Mouse (Mus musculus): Measurements from ENCODE around the gene Sema5b. TPM values are rescaled to one million over a fixed set of nuclear protein-coding genes. Genes with fewer than 3 reads are reported as not detected.

Gene Sema5b
- polyA plus RNA-seq, 1 experiment from 2014 or later = 0.92 TPM

GRCm38 (mm10) chr16:35534630-35535029, 6.3 kb upstream of the Sema5b start:
- ATAC-seq (no peak), DNase-seq (ENCODE audit: low spot score) (no peak)
- WGBS = 60% methylated on average over 3 of the region's 3 CpGs
- TF ChIP-seq EP300 (IDR thresholded peaks at IDR 0.05) (no peak), CTCF (IDR thresholded peaks at IDR 0.05) (no peak)
- Histone ChIP-seq H3K9ac (replicated peaks; ENCODE audit: low read depth) (no peak overlapping the region), H3K4me3 (ENCODE audit: low read depth, low read length) (no peak overlapping the region), H3K4me1 (ENCODE audit: insufficient read depth, low read depth, low read length) (no peaks in the 10 kb centered on the region), H3K9me3 (ENCODE audit: low read length) (no peaks in the 10 kb centered on the region), H3K36me3 (ENCODE audit: insufficient read depth, low read length) (no peaks in the 10 kb centered on the region), H3K4me2 (replicated peaks; ENCODE audit: low read depth, low read length) (no peak overlapping the region), H3K27ac (ENCODE audit: low read length) (no peak overlapping the region), H3K27me3 (replicated peaks; ENCODE audit: insufficient read depth, low read length) (peaks cover 4% of the 10 kb centered on the region; the same call in 1 of the 2 replicates)

- peaks cover 34% of the 10 kb centered on the region for H3K27me3 ChIP-seq (replicated peaks; ENCODE audit: insufficient read depth, low read length)
- WGBS = 58% methylated on average over 8 of the region's 8 CpGs
- H3K4me1 ChIP-seq (ENCODE audit: insufficient read depth, low read depth, low read length) = peaks cover 4% of the 10 kb centered on the region
- no peak overlapping the region for H3K9ac ChIP-seq (replicated peaks; ENCODE audit: low read depth)
- H3K36me3 ChIP-seq (ENCODE audit: insufficient read depth, low read length) = no peaks in the 10 kb centered on the region
- no peak overlapping the region for H3K4me2 ChIP-seq (replicated peaks; ENCODE audit: low read depth, low read length)
- DNase-seq (ENCODE audit: low spot score) = no peak
- H3K4me3 ChIP-seq (ENCODE audit: low read depth, low read length) = no peak overlapping the region
- TF ChIP-seq EP300 (IDR thresholded peaks at IDR 0.05) (no peak), CTCF (IDR thresholded peaks at IDR 0.05) (no peak)
- no peak overlapping the region for H3K27ac ChIP-seq (ENCODE audit: low read length)
- no peaks in the 10 kb centered on the region for H3K9me3 ChIP-seq (ENCODE audit: low read length)
- no peak for ATAC-seq
These were observed 3.3 kb upstream of the Sema5b start for GRCm38 (mm10) chr16:35537651-35538050.

- 45% methylated on average over 10 of the region's 10 CpGs for WGBS
- Histone ChIP-seq H3K36me3 (ENCODE audit: insufficient read depth, low read length) (no peaks in the 10 kb centered on the region), H3K27ac (ENCODE audit: low read length) (no peak overlapping the region), H3K4me2 (replicated peaks; ENCODE audit: low read depth, low read length) (no peak overlapping the region), H3K27me3 (replicated peaks; ENCODE audit: insufficient read depth, low read length) (peaks cover 38% of the 10 kb centered on the region), H3K9ac (replicated peaks; ENCODE audit: low read depth) (no peak overlapping the region), H3K4me3 (ENCODE audit: low read depth, low read length) (no peak overlapping the region), H3K4me1 (ENCODE audit: insufficient read depth, low read depth, low read length) (peaks cover 4% of the 10 kb centered on the region), H3K9me3 (ENCODE audit: low read length) (no peaks in the 10 kb centered on the region)
- ATAC-seq (no peak), DNase-seq (ENCODE audit: low spot score) (no peak)
- no peak for TF ChIP-seq CTCF (IDR thresholded peaks at IDR 0.05)
- TF ChIP-seq EP300 (IDR thresholded peaks at IDR 0.05) = no peak
These were observed 1.9 kb upstream of the Sema5b start for GRCm38 (mm10) chr16:35539041-35539440.

GRCm38 (mm10) chr16:35540333-35541116, 420 bp upstream of the Sema5b start:
- TF ChIP-seq CTCF (IDR thresholded peaks at IDR 0.05) = peak; percentile 73
- no peak for TF ChIP-seq EP300 (IDR thresholded peaks at IDR 0.05)
- DNase-seq (ENCODE audit: low spot score) (peak; percentile 74), ATAC-seq (peak; percentile 34; the same call in 1 of the 2 replicates)
- Histone ChIP-seq H3K4me3 (ENCODE audit: low read depth, low read length) (peak overlapping the region; percentile 45), H3K27ac (ENCODE audit: low read length) (no peak overlapping the region), H3K27me3 (replicated peaks; ENCODE audit: insufficient read depth, low read length) (peaks cover 38% of the 10 kb centered on the region), H3K4me2 (replicated peaks; ENCODE audit: low read depth, low read length) (peak overlapping the region; percentile 84), H3K9me3 (ENCODE audit: low read length) (no peaks in the 10 kb centered on the region), H3K4me1 (ENCODE audit: insufficient read depth, low read depth, low read length) (peaks cover 4% of the 10 kb centered on the region), H3K36me3 (ENCODE audit: insufficient read depth, low read length) (no peaks in the 10 kb centered on the region), H3K9ac (replicated peaks; ENCODE audit: low read depth) (no peak overlapping the region)
- WGBS = 1% methylated on average over 23 of the region's 23 CpGs

GRCm38 (mm10) chr16:35541661-35542420, 896 bp downstream of the Sema5b start:
- H3K4me3 ChIP-seq (ENCODE audit: low read depth, low read length) = peak overlapping the region; percentile 45
- peaks cover 4% of the 10 kb centered on the region for H3K4me1 ChIP-seq (ENCODE audit: insufficient read depth, low read depth, low read length)
- ATAC-seq = peak; percentile 42
- peaks cover 36% of the 10 kb centered on the region for H3K27me3 ChIP-seq (replicated peaks; ENCODE audit: insufficient read depth, low read length)
- WGBS = under 1% methylated on average over 53 of the region's 54 CpGs
- no peak overlapping the region for H3K27ac ChIP-seq (ENCODE audit: low read length)
- H3K9me3 ChIP-seq (ENCODE audit: low read length) = no peaks in the 10 kb centered on the region
- no peak overlapping the region for H3K9ac ChIP-seq (replicated peaks; ENCODE audit: low read depth)
- no peak for TF ChIP-seq EP300 (IDR thresholded peaks at IDR 0.05)
- no peak for TF ChIP-seq CTCF (IDR thresholded peaks at IDR 0.05)
- peak overlapping the region; percentile 84 for H3K4me2 ChIP-seq (replicated peaks; ENCODE audit: low read depth, low read length)
- no peaks in the 10 kb centered on the region for H3K36me3 ChIP-seq (ENCODE audit: insufficient read depth, low read length)
- DNase-seq (ENCODE audit: low spot score) = no peak

DNA sequence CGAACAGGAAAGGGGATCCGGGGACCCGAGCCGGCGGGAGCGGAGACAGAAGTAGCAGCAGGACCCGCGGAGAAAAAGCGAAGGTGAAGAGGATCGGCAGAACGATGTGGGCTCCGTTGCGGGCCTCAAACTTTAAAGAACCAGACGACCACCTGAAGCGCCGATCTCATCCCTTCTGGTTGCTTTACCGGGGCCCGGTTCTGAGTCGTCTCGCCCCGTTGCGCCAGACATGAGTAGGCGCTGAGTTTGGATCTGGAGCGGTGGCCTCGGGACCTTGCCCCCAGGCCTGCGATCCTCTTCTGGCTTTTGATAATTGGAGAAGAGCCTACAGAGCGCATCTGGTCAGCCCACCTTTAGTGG, 1.5 kb downstream of the Sema5b start:
- H3K4me3 ChIP-seq (ENCODE audit: low read depth, low read length) = peak overlapping the region; percentile 45; the same call in 1 of the 2 replicates
- no peak overlapping the region for H3K9ac ChIP-seq (replicated peaks; ENCODE audit: low read depth)
- peaks cover 36% of the 10 kb centered on the region for H3K27me3 ChIP-seq (replicated peaks; ENCODE audit: insufficient read depth, low read length)
- ATAC-seq (no peak), DNase-seq (ENCODE audit: low spot score) (no peak)
- peaks cover 4% of the 10 kb centered on the region for H3K4me1 ChIP-seq (ENCODE audit: insufficient read depth, low read depth, low read length)
- H3K27ac ChIP-seq (ENCODE audit: low read length) = no peak overlapping the region
- peak overlapping the region; percentile 84 for H3K4me2 ChIP-seq (replicated peaks; ENCODE audit: low read depth, low read length)
- no peaks in the 10 kb centered on the region for H3K9me3 ChIP-seq (ENCODE audit: low read length)
- no peaks in the 10 kb centered on the region for H3K36me3 ChIP-seq (ENCODE audit: insufficient read depth, low read length)
- 0% methylated on average over 25 of the region's 27 CpGs for WGBS
- TF ChIP-seq EP300 (IDR thresholded peaks at IDR 0.05) = no peak
- TF ChIP-seq CTCF (IDR thresholded peaks at IDR 0.05) = no peak
